Mouse (Mus musculus): ENCODE measurements around the gene St6gal1. TPM values are rescaled to one million over a fixed set of nuclear protein-coding genes. Genes with fewer than 3 reads are reported as not detected.

St6gal1 gene
- polyA plus RNA-seq, 1 experiment from 2014 or later = 39.9 TPM

DNA sequence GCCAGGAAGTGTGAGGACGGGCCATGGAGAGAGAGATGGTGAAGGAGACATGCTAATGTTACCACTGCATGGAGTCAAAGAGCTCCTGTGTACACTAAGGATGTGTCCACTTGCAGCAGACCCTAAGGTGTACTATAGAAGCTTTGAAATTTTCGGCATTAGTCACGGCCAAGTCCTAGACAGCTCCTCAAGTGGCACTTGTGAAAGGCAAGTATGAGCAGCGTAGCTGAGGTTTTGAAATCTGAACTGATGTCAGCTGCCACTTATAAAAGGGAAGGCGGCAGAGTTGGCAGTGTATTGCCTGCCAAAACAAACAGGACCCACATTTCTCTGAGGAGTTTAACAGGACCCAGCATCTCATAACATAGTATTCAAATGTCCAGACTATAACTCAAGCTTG is 71.2 kb downstream of the St6gal1 start:
- WGBS = 78% methylated on average over 5 of the region's 5 CpGs
- ATAC-seq (ENCODE audit: low FRiP score, low read depth) = no peak
- no peaks in the 10 kb centered on the region for H3K9me3 ChIP-seq
- H3K4me2 ChIP-seq (replicated peaks) = no peak overlapping the region
- H3K4me1 ChIP-seq = no peaks in the 10 kb centered on the region
- H3K4me3 ChIP-seq = no peak overlapping the region
- no peaks in the 10 kb centered on the region for H3K27me3 ChIP-seq
- H3K36me3 ChIP-seq = 0 out of 2 replicates have a peak, but pooled peaks cover 3% of the 10 kb centered on the region
- H3K27ac ChIP-seq (replicated peaks) = no peak overlapping the region
- H3K9ac ChIP-seq (replicated peaks) = no peak overlapping the region

DNA sequence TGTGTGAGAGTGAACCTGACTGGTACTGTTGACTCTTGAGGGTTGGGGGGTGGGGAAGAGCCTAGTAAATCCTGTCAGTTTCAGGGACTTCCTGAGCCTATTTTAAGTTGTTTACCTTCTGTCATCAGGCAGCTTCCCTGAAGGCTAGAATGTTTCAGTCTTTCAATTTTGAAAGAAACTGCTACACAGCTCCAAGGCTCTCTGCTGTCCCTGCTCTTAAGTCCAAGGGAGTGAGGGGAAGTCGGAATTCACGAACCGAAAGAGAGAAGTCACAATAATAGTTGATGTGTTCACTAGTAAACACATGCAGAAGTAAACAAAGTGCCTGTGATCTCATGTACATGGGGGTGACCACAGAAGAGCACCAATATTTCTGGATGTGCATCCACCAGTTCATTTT is 72.2 kb downstream of the St6gal1 start:
- Histone ChIP-seq H3K27ac (replicated peaks) (no peak overlapping the region), H3K9ac (replicated peaks) (no peak overlapping the region), H3K36me3 (0 out of 2 replicates have a peak, but pooled peaks cover 3% of the 10 kb centered on the region), H3K9me3 (no peaks in the 10 kb centered on the region), H3K4me2 (replicated peaks) (no peak overlapping the region), H3K4me3 (no peak overlapping the region), H3K4me1 (no peaks in the 10 kb centered on the region), H3K27me3 (no peaks in the 10 kb centered on the region)
- 100% methylated on average over 3 of the region's 3 CpGs for WGBS
- no peak for ATAC-seq (ENCODE audit: low FRiP score, low read depth)

DNA sequence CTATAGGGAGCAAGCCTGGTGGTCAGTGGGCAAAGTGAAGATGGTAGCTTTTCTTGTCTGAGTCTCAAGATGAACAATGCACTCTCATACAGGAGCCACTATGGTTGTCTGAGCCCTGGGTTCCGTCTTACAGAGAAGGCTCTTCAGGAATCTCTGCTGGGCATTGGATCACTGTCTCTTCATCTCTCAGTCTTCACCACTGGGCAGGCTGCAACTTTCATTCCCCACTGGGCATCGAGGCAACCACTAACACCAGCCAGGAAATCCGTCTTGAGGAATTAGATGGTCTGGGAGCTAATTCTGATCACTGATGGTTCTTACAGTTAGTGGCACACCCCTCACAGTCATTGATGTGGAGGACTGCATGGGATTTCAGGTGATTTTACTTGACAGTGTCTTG is 73.9 kb downstream of the St6gal1 start:
- no peaks in the 10 kb centered on the region for H3K27me3 ChIP-seq
- H3K36me3 ChIP-seq = 0 out of 2 replicates have a peak, but pooled peaks cover 3% of the 10 kb centered on the region
- no peak for ATAC-seq (ENCODE audit: low FRiP score, low read depth)
- H3K4me1 ChIP-seq = 0 out of 2 replicates have a peak, but pooled peaks cover 4% of the 10 kb centered on the region
- no peak overlapping the region for H3K27ac ChIP-seq (replicated peaks)
- H3K9me3 ChIP-seq = no peaks in the 10 kb centered on the region
- no peak overlapping the region for H3K4me3 ChIP-seq
- WGBS = 92% methylated on average over 3 of the region's 3 CpGs
- no peak overlapping the region for H3K9ac ChIP-seq (replicated peaks)
- no peak overlapping the region for H3K4me2 ChIP-seq (replicated peaks)

DNA sequence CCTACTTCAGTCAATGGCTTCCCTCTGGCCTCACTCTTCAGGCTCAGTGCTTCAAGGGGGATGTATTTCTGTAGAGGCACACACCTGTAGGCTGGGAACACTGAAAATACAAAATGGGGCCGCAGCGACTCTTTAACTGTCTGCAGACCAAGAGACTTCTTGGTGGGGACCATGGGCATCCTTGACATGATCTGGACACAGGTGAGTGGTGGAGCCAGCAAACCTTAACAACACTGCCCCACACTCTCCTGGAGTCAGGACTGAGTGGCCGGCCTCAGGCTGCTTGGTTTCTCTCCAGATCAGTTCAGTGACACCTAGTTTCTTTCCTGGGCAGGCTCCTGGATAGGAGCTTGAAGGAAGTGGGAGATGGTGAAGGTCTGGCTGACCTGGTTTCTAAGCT is 74.4 kb downstream of the St6gal1 start:
- Histone ChIP-seq H3K4me2 (replicated peaks) (no peak overlapping the region), H3K9ac (replicated peaks) (no peak overlapping the region), H3K4me1 (0 out of 2 replicates have a peak, but pooled peaks cover 4% of the 10 kb centered on the region), H3K9me3 (no peaks in the 10 kb centered on the region), H3K4me3 (no peak overlapping the region), H3K27me3 (no peaks in the 10 kb centered on the region), H3K27ac (replicated peaks) (no peak overlapping the region), H3K36me3 (0 out of 2 replicates have a peak, but pooled peaks cover 3% of the 10 kb centered on the region)
- no peak for ATAC-seq (ENCODE audit: low FRiP score, low read depth)
- 95% methylated on average over 3 of the region's 3 CpGs for WGBS

DNA sequence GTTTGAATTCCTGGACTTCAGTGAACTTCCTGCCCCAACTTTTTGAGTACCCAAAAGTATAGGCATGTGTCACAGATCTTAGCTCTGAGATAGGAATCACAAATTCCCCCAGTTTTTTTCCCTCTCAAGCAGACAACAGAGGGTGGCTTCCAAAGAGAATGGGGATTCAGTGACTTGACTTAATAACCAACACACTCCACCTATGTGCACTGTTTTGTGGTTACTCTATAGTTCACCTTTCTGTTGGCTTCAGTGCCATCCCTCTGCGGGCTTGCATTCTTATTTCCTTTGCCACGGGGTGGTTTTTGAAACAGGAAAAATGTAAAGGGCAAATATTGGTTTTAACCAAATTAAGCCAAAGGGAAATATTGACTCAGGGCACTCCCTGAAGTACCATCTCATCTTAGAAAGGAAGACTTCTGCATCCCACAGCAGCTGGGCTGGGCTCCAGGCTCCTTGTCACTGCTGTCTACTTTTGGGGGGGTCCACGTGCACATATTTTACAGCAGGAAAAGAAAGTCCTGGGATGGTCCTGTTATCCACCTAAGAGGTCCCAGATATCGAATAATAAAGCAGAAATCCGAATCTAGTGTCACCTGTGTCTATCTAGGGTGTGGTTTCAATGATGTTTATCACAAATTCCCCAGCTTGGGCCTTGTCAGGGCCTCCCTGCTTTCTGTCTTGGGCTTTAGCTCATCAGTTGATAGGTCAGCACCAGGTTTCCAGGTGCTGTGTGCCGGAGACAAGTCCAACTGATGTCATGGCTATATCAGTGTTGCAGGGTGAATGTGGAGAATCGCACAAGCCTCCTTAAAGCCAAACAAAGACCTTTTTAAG is 75.6 kb downstream of the St6gal1 start:
- H3K4me3 ChIP-seq = no peak overlapping the region
- 0 out of 2 replicates have a peak, but pooled peaks cover 3% of the 10 kb centered on the region for H3K36me3 ChIP-seq
- H3K27ac ChIP-seq (replicated peaks) = no peak overlapping the region
- ATAC-seq (ENCODE audit: low FRiP score, low read depth) = no peak
- H3K9ac ChIP-seq (replicated peaks) = no peak overlapping the region
- no peaks in the 10 kb centered on the region for H3K9me3 ChIP-seq
- 87% methylated on average over 7 of the region's 7 CpGs for WGBS
- H3K4me1 ChIP-seq = 0 out of 2 replicates have a peak, but pooled peaks cover 4% of the 10 kb centered on the region
- H3K27me3 ChIP-seq = no peaks in the 10 kb centered on the region
- H3K4me2 ChIP-seq (replicated peaks) = no peak overlapping the region

DNA sequence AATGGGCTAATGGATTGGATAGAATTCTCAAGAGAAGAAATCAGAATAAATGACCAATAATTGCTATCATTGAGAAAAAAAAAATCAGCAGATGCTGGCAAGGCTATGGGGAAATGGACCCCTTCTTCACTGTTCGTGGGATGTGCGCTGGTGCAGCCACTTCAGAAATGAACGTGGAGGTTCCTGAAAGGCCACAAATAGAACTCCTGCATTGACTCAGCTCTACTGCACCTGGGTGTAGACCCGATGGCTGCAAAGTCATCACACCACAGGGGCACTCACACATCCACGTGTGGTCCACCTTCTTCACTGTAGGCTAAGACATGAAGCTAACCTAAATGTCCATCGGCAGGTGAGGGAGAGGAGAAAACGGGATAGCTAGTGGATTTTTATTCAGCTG is 77.2 kb downstream of the St6gal1 start:
- no peak overlapping the region for H3K9ac ChIP-seq (replicated peaks)
- no peaks in the 10 kb centered on the region for H3K36me3 ChIP-seq
- ATAC-seq (ENCODE audit: low FRiP score, low read depth) = no peak
- 0 out of 2 replicates have a peak, but pooled peaks cover 4% of the 10 kb centered on the region for H3K4me1 ChIP-seq
- no peak overlapping the region for H3K4me2 ChIP-seq (replicated peaks)
- H3K27ac ChIP-seq (replicated peaks) = no peak overlapping the region
- no peaks in the 10 kb centered on the region for H3K9me3 ChIP-seq
- WGBS = 92% methylated on average over 7 of the region's 7 CpGs
- no peak overlapping the region for H3K4me3 ChIP-seq
- no peaks in the 10 kb centered on the region for H3K27me3 ChIP-seq

DNA sequence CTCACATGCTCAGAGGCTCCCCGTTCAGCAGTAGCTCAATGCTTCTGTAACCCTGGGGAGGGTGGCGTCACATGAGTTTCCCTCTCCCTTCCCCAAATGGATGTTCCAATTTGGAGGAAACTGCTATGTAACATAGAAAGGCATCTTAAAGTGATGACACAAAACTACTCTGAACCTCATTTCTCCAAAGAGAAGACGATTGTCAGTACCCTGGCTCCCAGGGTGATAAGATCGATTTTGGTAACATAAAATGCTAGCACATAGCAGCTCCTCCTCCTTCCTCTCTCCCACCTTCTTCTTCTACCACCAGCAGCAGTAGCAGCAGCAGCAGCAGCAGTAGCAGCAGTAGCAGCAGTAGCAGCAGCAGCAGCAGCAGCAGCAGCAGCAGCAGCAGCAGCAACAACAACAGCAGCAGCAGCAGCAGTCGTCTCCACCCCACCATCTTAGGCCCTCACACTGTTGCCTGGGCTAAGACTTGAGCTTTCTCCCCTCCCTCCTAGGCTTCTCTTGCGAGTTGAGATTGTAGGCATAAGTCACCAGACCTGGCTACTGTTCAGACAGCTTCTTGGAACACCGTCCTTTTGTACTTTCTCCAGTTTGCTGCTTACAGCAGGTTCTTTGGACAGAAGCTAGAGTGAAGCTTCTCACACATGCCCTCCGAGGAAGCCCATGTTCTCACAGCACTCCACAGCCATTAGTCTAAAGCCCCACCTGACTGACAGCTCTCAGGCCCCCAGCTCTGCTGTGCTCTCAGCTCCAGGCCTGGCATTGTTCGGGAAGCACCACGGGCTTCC is 81.5 kb downstream of the St6gal1 start:
- ATAC-seq (ENCODE audit: low FRiP score, low read depth) = no peak
- H3K4me1 ChIP-seq = peaks cover 12% of the 10 kb centered on the region; the same call in 1 of the 2 replicates
- no peaks in the 10 kb centered on the region for H3K36me3 ChIP-seq
- no peak overlapping the region for H3K27ac ChIP-seq (replicated peaks)
- no peak overlapping the region for H3K4me2 ChIP-seq (replicated peaks)
- no peak overlapping the region for H3K9ac ChIP-seq (replicated peaks)
- WGBS = 75% methylated on average over 10 of the region's 10 CpGs
- H3K9me3 ChIP-seq = no peaks in the 10 kb centered on the region
- H3K4me3 ChIP-seq = no peak overlapping the region
- H3K27me3 ChIP-seq = no peaks in the 10 kb centered on the region

DNA sequence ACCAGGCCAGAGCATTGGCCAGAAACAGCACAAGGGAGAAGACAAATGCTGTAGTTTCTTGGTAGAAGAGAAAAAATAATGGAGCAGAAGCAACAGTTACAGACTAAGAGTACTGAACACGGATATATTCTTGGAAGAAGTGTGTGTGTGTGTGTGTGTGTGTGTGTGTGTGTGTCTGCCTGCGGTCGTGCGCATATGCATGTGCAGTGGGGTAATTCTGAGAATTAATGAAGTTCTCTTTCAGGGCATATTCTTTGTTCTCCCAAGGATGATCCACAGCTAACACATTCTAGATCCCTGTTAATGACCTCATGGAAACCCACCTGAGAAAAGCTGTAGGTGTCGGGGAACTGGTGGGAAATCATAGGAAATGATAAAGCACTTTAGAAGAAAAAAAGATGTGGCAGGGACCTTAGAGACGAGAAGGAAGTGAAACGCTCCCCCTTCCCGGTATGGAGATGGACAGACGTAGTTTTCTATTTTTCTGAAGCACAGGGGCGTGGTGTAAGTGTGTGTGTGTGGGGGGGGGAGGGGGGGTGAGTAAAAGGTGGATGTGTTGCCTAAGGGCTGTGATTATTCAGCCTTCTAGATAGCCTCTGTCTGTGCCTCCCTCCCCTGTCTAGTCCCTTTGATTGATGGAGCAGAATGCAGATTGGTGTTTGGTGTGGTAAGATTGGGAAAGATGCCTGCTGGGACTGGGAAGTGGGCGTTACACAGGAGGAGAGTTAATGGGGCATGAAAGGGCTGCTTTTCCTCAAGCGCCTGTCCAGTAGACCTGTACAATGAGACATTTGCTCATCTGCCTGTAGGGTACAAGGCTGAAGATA is 82.8 kb downstream of the St6gal1 start:
- H3K4me3 ChIP-seq = no peak overlapping the region
- peak; percentile 47 for ATAC-seq (ENCODE audit: low FRiP score, low read depth)
- H3K4me2 ChIP-seq (replicated peaks) = no peak overlapping the region
- no peaks in the 10 kb centered on the region for H3K27me3 ChIP-seq
- H3K9ac ChIP-seq (replicated peaks) = no peak overlapping the region
- no peak overlapping the region for H3K27ac ChIP-seq (replicated peaks)
- peaks cover 12% of the 10 kb centered on the region; the same call in 1 of the 2 replicates for H3K4me1 ChIP-seq
- WGBS = 60% methylated on average over 12 of the region's 12 CpGs
- no peaks in the 10 kb centered on the region for H3K9me3 ChIP-seq
- H3K36me3 ChIP-seq = no peaks in the 10 kb centered on the region

DNA sequence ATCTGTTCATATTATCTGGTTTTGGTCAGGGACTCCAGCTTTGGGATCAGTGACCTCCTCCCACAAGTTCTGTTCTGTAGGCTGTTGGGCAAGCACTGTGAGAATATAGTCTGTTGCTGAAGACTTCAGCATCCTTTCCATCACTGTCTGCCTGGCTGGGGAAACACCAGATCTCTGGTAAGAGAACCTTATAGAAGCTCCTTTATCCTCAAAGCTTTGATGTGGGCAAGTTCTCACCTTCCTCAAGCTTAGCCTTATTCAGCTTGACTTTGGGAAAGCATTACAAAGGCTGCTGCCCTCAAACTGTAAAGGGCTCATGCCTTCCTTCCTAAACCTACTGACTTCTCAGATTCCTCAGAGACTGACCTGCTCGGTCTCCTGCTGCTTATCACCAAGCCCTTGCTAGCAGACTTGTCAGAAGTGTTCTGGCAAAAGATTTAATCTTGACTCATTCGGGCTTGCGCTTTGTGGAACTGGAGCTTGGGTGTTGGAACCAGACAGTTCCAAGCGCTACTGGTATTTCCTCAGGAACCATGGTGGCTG is 83.5 kb downstream of the St6gal1 start:
- no peak for ATAC-seq (ENCODE audit: low FRiP score, low read depth)
- WGBS = 85% methylated on average over 4 of the region's 4 CpGs
- H3K4me2 ChIP-seq (replicated peaks) = no peak overlapping the region
- H3K4me3 ChIP-seq = no peak overlapping the region
- no peaks in the 10 kb centered on the region for H3K36me3 ChIP-seq
- no peaks in the 10 kb centered on the region for H3K9me3 ChIP-seq
- no peaks in the 10 kb centered on the region for H3K27me3 ChIP-seq
- H3K27ac ChIP-seq (replicated peaks) = no peak overlapping the region
- peaks cover 8% of the 10 kb centered on the region; the same call in 1 of the 2 replicates for H3K4me1 ChIP-seq
- no peak overlapping the region for H3K9ac ChIP-seq (replicated peaks)

DNA sequence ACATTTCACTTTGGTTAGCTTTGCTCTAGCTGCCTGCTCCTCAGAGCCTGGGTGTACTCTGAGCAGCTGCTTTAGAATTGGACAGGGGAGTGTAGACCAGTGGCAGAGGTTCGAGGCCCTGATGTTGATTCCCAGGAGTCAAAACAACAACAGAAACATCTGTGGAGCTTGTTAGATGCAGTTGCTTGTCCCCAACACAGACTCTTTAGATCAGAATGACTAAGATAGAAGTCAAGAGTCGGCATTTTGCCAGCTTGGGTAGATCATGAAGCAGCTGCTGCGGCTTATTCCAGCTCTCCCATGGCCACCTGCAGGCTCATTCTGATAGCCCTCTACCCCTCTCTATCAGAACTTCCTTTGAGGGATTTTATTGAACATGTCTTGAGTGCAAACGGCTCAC is 84.5 kb downstream of the St6gal1 start:
- ATAC-seq (ENCODE audit: low FRiP score, low read depth) = no peak
- H3K4me1 ChIP-seq = peaks cover 8% of the 10 kb centered on the region; the same call in 1 of the 2 replicates
- H3K9me3 ChIP-seq = no peaks in the 10 kb centered on the region
- 82% methylated on average over 4 of the region's 4 CpGs for WGBS
- H3K4me2 ChIP-seq (replicated peaks) = no peak overlapping the region
- no peaks in the 10 kb centered on the region for H3K36me3 ChIP-seq
- H3K27ac ChIP-seq (replicated peaks) = no peak overlapping the region
- H3K4me3 ChIP-seq = no peak overlapping the region
- H3K27me3 ChIP-seq = no peaks in the 10 kb centered on the region
- H3K9ac ChIP-seq (replicated peaks) = no peak overlapping the region

DNA sequence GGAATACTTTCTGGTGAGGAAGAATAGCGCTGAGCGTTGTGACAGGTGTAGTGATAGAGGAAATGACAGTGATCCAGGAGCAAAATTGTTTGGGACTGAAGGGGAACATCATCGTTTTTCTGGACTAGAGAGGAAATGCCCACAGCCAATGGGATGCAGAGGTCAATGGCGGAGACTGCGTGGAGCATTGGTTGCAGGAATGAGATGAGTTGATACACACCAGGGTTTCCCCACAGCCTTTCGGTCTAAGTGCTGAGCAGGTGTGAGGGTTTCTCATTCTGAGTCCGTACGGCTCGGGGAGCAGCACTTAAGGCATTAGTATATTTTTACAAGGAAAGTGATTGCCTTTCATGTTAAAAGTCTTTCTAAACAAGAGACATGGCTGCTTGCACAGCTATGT is 88.1 kb downstream of the St6gal1 start:
- 91% methylated on average over 9 of the region's 9 CpGs for WGBS
- H3K4me1 ChIP-seq = peaks cover 4% of the 10 kb centered on the region; the same call in 1 of the 2 replicates
- H3K27me3 ChIP-seq = no peaks in the 10 kb centered on the region

More for the DNA sequence above, 88.1 kb downstream of the St6gal1 start:
- Histone ChIP-seq H3K36me3 (0 out of 2 replicates have a peak, but pooled peaks cover 2% of the 10 kb centered on the region), H3K27ac (replicated peaks) (no peak overlapping the region), H3K4me3 (no peak overlapping the region), H3K9me3 (no peaks in the 10 kb centered on the region), H3K4me2 (replicated peaks) (no peak overlapping the region), H3K9ac (replicated peaks) (no peak overlapping the region)
- ATAC-seq (ENCODE audit: low FRiP score, low read depth) = no peak
